Mouse (Mus musculus) midbrain, embryonic 14.5 days (tissue): ENCODE results near the gene Klhl35. TPM values are rescaled to one million over a fixed set of nuclear protein-coding genes. Genes with fewer than 3 reads are reported as not detected.

Source experiments
- ATAC-seq: fragments of 200-750 bp; cut with Nextera tagmentation; 2 replicates; pipeline ENCODE4 v1.8.0; 2017; ENCODE audit warnings: moderate number of reproducible peaks, moderate library complexity; ENCODE audit not compliant: low FRiP score, low TSS enrichment
- DNase-seq: peaks from one replicate; pipeline ENCODE4 v3.0.0-alpha.2; 2015
- H3K27ac ChIP-seq: fragments of 300-500 bp; sonication (generic); replicated peaks from 2 replicates; pipeline ENCODE4 v1.5.1; 2014; ENCODE audit warnings: mild to moderate bottlenecking, low read depth, low read length, moderate library complexity
- H3K27me3 ChIP-seq: fragments of 300-500 bp; sonication (generic); 2 replicates; pipeline ENCODE4 v1.6.1; 2014; ENCODE audit warnings: low read length, control low read depth, mixed read lengths; ENCODE audit not compliant: control insufficient read depth, insufficient read depth
- H3K36me3 ChIP-seq: fragments of 300-500 bp; sonication (generic); 2 replicates; pipeline ENCODE4 v1.6.1; 2014; ENCODE audit warnings: low read length, control low read depth; ENCODE audit not compliant: control insufficient read depth, insufficient read depth
- H3K4me1 ChIP-seq: fragments of 300-500 bp; sonication (generic); 2 replicates; pipeline ENCODE4 v1.6.1; 2014; ENCODE audit warnings: mild to moderate bottlenecking, antibody characterized with exemption, low read length, control low read depth; ENCODE audit not compliant: control insufficient read depth, insufficient read depth
- H3K4me2 ChIP-seq: fragments of 300-500 bp; sonication (generic); 2 replicates; pipeline ENCODE4 v1.6.1; 2014; ENCODE audit warnings: mild to moderate bottlenecking, low read length, moderate library complexity
- H3K4me3 ChIP-seq: fragments of 300-500 bp; sonication (generic); replicated peaks from 2 replicates; pipeline ENCODE4 v1.5.1; 2014; ENCODE audit warnings: low read depth, low read length
- H3K9ac ChIP-seq: fragments of 300-500 bp; sonication (generic); replicated peaks from 2 replicates; pipeline ENCODE4 v1.6.1; 2014; ENCODE audit warnings: mild to moderate bottlenecking, low read length, moderate library complexity
- H3K9me3 ChIP-seq: fragments of 300-500 bp; sonication (generic); 2 replicates; pipeline ENCODE4 v1.6.1; 2016; ENCODE audit warnings: low read length, control low read depth, mixed read lengths; ENCODE audit not compliant: control insufficient read depth
- WGBS: fragments of 180-500 bp; shearing (Covaris S2); extraction: QIAGEN DNeasy Blood & Tissue Kit; methylation state at CpG from one replicate; pipeline ENCODE4 v1.1.7; 2014; 5-methylcytosine and 5-hydroxymethylcytosine counted together
- polyA plus RNA-seq: library from polyadenylated mRNA; unstranded; fragments of >200 nt; fragmentation: Nextera tagmentation; extraction: Ambion mirVana; gene quantifications from 2 replicates; pipeline ENCODE4 v1.2.1, GENCODE M21; 2014

The Klhl35 gene
- 10.7 and 11.6 TPM in 2 replicates for polyA plus RNA-seq

GRCm38 (mm10) chr7:99465811-99466210 is at the start of gene Klhl35:
TSS of gene Klhl35 (plus strand) at chr7:99466004.
- Histone ChIP-seq H3K27me3 (no peaks in the 10 kb centered on the region), H3K4me2 (peak within 1 kb of the TSS; percentile 75), H3K4me3 (peak within 1 kb of the TSS; percentile 18), H3K27ac (peak within 1 kb of the TSS; percentile 78), H3K9ac (peak within 1 kb of the TSS; percentile 41), H3K9me3 (no peaks in the 10 kb centered on the region), H3K36me3 (peaks cover 6% of the 10 kb centered on the region), H3K4me1 (peaks cover 33% of the 10 kb centered on the region)
- WGBS: 13% methylated on average over 8 of the region's 8 CpGs
- peak; percentile 19; the same call in 1 of the 2 replicates for ATAC-seq
- DNase-seq: peak; percentile 78

GRCm38 (mm10) chr7:99419311-99419710 is 46.5 kb upstream of the Klhl35 start:
- no peak overlapping the region for H3K4me2 ChIP-seq
- no peaks in the 10 kb centered on the region for H3K9me3 ChIP-seq
- 0 out of 2 replicates have a peak, but pooled peaks cover 8% of the 10 kb centered on the region for H3K36me3 ChIP-seq
- H3K27me3 ChIP-seq: no peaks in the 10 kb centered on the region
- no peak overlapping the region for H3K27ac ChIP-seq
- 83% methylated on average over 3 of the region's 3 CpGs for WGBS
- no peak overlapping the region for H3K4me3 ChIP-seq
- no peak for ATAC-seq
- DNase-seq: no peak
- H3K9ac ChIP-seq: no peak overlapping the region
- no peaks in the 10 kb centered on the region for H3K4me1 ChIP-seq

- Histone ChIP-seq H3K4me3 (no peak overlapping the region), H3K36me3 (no peaks in the 10 kb centered on the region), H3K9ac (no peak overlapping the region), H3K27ac (no peak overlapping the region), H3K4me1 (peaks cover 7% of the 10 kb centered on the region; the same call in 1 of the 2 replicates), H3K9me3 (no peaks in the 10 kb centered on the region), H3K27me3 (no peaks in the 10 kb centered on the region), H3K4me2 (no peak overlapping the region)
- DNase-seq (no peak), ATAC-seq (no peak)
- 92% methylated on average over 6 of the region's 6 CpGs for WGBS
Measured at GRCm38 (mm10) chr7:99421006-99421405, 44.8 kb upstream of the Klhl35 start.

GRCm38 (mm10) chr7:99424538-99425155 is 41.2 kb upstream of the Klhl35 start:
- H3K9ac ChIP-seq: peak overlapping the region; percentile 21; the same call in 1 of the 2 replicates
- peaks cover 7% of the 10 kb centered on the region; the same call in 1 of the 2 replicates for H3K4me1 ChIP-seq
- H3K9me3 ChIP-seq: no peaks in the 10 kb centered on the region
- H3K27me3 ChIP-seq: no peaks in the 10 kb centered on the region
- no peak overlapping the region for H3K4me3 ChIP-seq
- DNase-seq: peak; percentile 28
- H3K4me2 ChIP-seq: no peak overlapping the region
- peak overlapping the region; percentile 75 for H3K27ac ChIP-seq
- 23% methylated on average over 8 of the region's 8 CpGs for WGBS
- H3K36me3 ChIP-seq: 0 out of 2 replicates have a peak, but pooled peaks cover 5% of the 10 kb centered on the region
- ATAC-seq: no peak

- Histone ChIP-seq H3K27me3 (no peaks in the 10 kb centered on the region), H3K4me3 (no peak overlapping the region), H3K9ac (no peak overlapping the region), H3K9me3 (no peaks in the 10 kb centered on the region), H3K4me1 (peaks cover 7% of the 10 kb centered on the region; the same call in 1 of the 2 replicates), H3K36me3 (0 out of 2 replicates have a peak, but pooled peaks cover 5% of the 10 kb centered on the region), H3K4me2 (no peak overlapping the region), H3K27ac (no peak overlapping the region)
- 88% methylated on average over 4 of the region's 4 CpGs for WGBS
- no peak for DNase-seq
- no peak for ATAC-seq
Measured at GRCm38 (mm10) chr7:99425706-99426105, 40.1 kb upstream of the Klhl35 start.

- H3K4me1 ChIP-seq: peaks cover 9% of the 10 kb centered on the region; the same call in 1 of the 2 replicates
- H3K27me3 ChIP-seq: no peaks in the 10 kb centered on the region
- no peaks in the 10 kb centered on the region for H3K9me3 ChIP-seq
- no peak for ATAC-seq
- H3K27ac ChIP-seq: no peak overlapping the region
- WGBS: 48% methylated on average over 10 of the region's 10 CpGs
- no peak overlapping the region for H3K4me2 ChIP-seq
- no peak for DNase-seq
- no peak overlapping the region for H3K4me3 ChIP-seq
- H3K9ac ChIP-seq: no peak overlapping the region
- 0 out of 2 replicates have a peak, but pooled peaks cover 5% of the 10 kb centered on the region for H3K36me3 ChIP-seq
Measured at GRCm38 (mm10) chr7:99427031-99427430, 38.8 kb upstream of the Klhl35 start.

GRCm38 (mm10) chr7:99427987-99428386 is 37.8 kb upstream of the Klhl35 start:
- peaks cover 18% of the 10 kb centered on the region for H3K4me1 ChIP-seq
- 92% methylated on average over 3 of the region's 3 CpGs for WGBS
- ATAC-seq: no peak
- no peak overlapping the region for H3K4me3 ChIP-seq
- H3K4me2 ChIP-seq: no peak overlapping the region
- H3K27me3 ChIP-seq: no peaks in the 10 kb centered on the region
- H3K27ac ChIP-seq: no peak overlapping the region
- H3K9me3 ChIP-seq: no peaks in the 10 kb centered on the region
- no peak overlapping the region for H3K9ac ChIP-seq
- no peak for DNase-seq
- H3K36me3 ChIP-seq: 0 out of 2 replicates have a peak, but pooled peaks cover 5% of the 10 kb centered on the region

GRCm38 (mm10) chr7:99428836-99429235 is 37.0 kb upstream of the Klhl35 start:
- WGBS: 90% methylated on average over 5 of the region's 5 CpGs
- no peaks in the 10 kb centered on the region for H3K9me3 ChIP-seq
- peaks cover 5% of the 10 kb centered on the region; the same call in 1 of the 2 replicates for H3K36me3 ChIP-seq
- H3K4me2 ChIP-seq: no peak overlapping the region
- no peaks in the 10 kb centered on the region for H3K27me3 ChIP-seq
- H3K4me3 ChIP-seq: no peak overlapping the region
- DNase-seq (no peak), ATAC-seq (no peak)
- no peak overlapping the region for H3K27ac ChIP-seq
- H3K9ac ChIP-seq: no peak overlapping the region
- peaks cover 20% of the 10 kb centered on the region for H3K4me1 ChIP-seq

- no peak overlapping the region for H3K9ac ChIP-seq
- ATAC-seq: no peak
- peak overlapping the region; percentile 41; the same call in 1 of the 2 replicates for H3K27ac ChIP-seq
- no peaks in the 10 kb centered on the region for H3K27me3 ChIP-seq
- no peak overlapping the region for H3K4me2 ChIP-seq
- H3K4me1 ChIP-seq: peaks cover 26% of the 10 kb centered on the region
- WGBS: 30% methylated on average over 6 of the region's 6 CpGs
- H3K9me3 ChIP-seq: no peaks in the 10 kb centered on the region
- no peak overlapping the region for H3K4me3 ChIP-seq
- DNase-seq: peak; percentile 71
- H3K36me3 ChIP-seq: peaks cover 5% of the 10 kb centered on the region; the same call in 1 of the 2 replicates
Measured at GRCm38 (mm10) chr7:99429786-99430185, 36.0 kb upstream of the Klhl35 start.
